Mouse (Mus musculus) E14TG2a.4 (cell line): ENCODE results near the gene Grin3b.

ENCODE experiments used
- CTCF ChIP-seq: conservative IDR thresholded peaks from 2 replicates; pipeline ENCODE4 v1.5.1; 2014; ENCODE audit warnings: low read length
- NANOG ChIP-seq: IDR thresholded peaks from 2 replicates; pipeline ENCODE4 v1.6.1; 2014; ENCODE audit warnings: borderline replicate concordance, low read length, mixed read lengths

DNA sequence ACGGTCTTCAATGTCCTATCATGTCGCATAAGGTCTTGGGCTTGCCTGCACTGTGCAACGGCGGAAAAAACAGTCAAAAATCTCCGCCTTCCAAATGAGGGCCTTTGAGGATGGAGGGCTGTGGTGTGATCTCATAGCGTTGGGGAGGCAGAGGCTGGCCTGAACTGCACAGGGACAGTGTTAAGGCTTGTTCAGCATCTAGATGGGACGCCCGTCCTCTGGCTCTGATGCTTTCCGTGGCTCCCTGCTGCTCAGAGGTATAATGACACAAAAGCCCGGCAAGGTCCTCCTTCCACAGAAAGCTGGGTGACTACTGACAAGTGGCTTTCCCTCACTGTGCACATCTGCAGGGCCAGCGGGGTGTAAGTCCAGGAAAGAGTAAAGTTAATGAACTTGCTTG, 49.7 kb downstream of the Grin3b start:
- TF ChIP-seq CTCF (no peak), NANOG (no peak)
